Mouse (Mus musculus) hindlimb bud, embryonic 11.5 days (tissue): ENCODE measurements at regions not wholly inside any gene's neighbourhood (a gene's known extent, or its start where the extent isn't known, plus 50 kb on each side); places are given as distances from the start of the nearest gene placed in this dataset.

Experiments
- DNase-seq: peaks from one replicate; pipeline ENCODE4 v3.0.0-alpha.2; 2012; ENCODE audit warnings: low read depth, low spot score; ENCODE audit errors: extremely low spot score

DNA sequence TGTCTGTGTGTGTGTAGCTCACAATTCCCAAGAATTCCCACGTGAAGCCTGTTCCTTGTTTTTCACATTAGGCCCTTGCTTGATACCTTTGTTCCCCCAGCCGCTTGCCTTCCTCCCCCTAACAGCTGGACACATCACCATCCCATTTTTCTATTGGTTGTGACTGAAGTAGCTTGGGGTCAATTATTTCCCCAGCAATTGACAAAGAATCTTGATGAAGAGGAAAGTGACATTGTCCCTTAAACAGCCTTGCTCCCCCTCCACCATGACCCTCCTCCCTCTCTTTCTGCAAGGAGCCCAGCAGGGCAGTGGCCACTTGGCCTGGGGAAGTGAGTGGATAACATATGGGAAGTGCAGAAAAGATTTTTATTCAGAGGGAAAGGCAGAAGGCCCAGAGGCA, 681.5 kb upstream of the Car8 start:
- no peak for DNase-seq

DNA sequence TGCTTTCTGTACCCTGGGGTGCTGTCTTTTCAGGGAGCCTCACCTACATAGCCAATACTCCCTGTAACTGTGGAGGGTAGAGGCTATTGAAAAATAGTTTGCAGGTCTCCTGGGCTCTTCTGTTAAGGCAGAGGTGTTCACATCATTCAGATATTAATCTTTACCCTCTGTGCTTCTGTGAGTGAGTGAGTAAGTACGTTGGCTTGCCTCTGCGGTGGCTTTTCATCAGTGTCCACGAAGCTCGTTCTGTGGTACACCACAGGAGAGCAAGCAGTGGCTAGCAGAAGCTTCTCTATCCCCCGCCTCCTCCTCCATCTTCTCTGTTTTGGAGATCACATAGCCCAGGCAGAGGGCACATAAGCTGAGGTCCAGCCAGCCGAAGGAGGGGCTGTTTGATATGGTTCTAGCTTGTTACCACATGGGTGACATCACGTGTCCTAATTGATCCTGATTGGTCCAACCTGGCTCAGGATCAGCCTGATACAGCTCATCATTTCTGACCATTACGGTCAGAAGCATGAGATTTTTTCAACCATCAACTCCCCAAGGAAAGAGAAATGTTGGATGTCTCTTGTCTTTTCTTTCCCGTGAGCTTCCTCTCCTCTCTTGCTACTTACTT, 680.6 kb upstream of the Car8 start:
- DNase-seq, result no peak
